Mouse (Mus musculus): ENCODE measurements at regions not wholly inside any gene's neighbourhood (a gene's known extent, or its start where the extent isn't known, plus 50 kb on each side); places are given as distances from the start of the nearest gene placed in this dataset.

DNA sequence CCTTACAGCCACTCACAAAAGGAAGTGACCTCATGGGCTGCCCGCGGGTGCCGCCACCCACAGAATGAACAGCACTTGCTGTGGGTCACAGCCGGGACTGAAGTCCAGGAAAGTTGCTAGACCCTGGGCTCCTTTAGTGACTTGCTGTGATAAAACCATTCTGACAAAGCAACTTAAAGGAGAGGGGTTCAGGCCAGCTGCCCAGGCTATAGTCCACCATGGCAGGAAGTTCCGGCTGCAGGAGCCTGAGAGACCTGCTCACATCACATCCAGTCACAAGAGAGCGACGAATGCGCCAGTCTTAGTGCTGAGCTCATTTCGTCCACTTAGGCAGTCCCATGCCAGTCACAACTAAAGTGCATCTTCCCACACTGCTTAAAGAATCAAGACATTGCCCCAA, 54.3 kb upstream of the Ssx2ip start:
- Histone ChIP-seq H3K36me3 (ENCODE audit: control insufficient read depth, insufficient read depth) (no peaks in the 10 kb centered on the region), H3K4me3 (no peak overlapping the region), H3K27me3 (ENCODE audit: control insufficient read depth, insufficient read depth, insufficient read length) (no peaks in the 10 kb centered on the region), H3ac (ENCODE audit: control insufficient read depth, insufficient read length) (no peak overlapping the region), H3K79me2 (ENCODE audit: control insufficient read depth, insufficient read depth) (no peaks in the 10 kb centered on the region), H3K4me2 (ENCODE audit: low read depth) (no peak overlapping the region)
- TF ChIP-seq MAX (IDR thresholded peaks at IDR 0.05; ENCODE audit: low read depth) (no peak), USF1 (IDR thresholded peaks at IDR 0.05; ENCODE audit: low read depth) (no peak), CEBPB (IDR thresholded peaks at IDR 0.05; ENCODE audit: insufficient read depth, poor library complexity, severe bottlenecking) (no peak), TCF12 (IDR thresholded peaks at IDR 0.05; ENCODE audit: insufficient read depth, poor library complexity, severe bottlenecking) (no peak), MYOG (IDR thresholded peaks at IDR 0.05; ENCODE audit: control insufficient read depth in 1 of 3, insufficient read depth in 1 of 3, insufficient read length in 2 of 3, low read depth in 2 of 3) (no peak), MYOD1 (IDR thresholded peaks at IDR 0.05; ENCODE audit: control insufficient read depth in 1 of 3, insufficient read length in 2 of 3, low read depth in 2 of 3) (no peak), TCF3 (IDR thresholded peaks at IDR 0.05; ENCODE audit: insufficient read length, low read depth) (no peak), POLR2A (IDR thresholded peaks at IDR 0.05; ENCODE audit: insufficient read length, low read depth) (no peak), POLR2AphosphoS2 (IDR thresholded peaks at IDR 0.05; ENCODE audit: insufficient read length, low read depth) (no peak)

DNA sequence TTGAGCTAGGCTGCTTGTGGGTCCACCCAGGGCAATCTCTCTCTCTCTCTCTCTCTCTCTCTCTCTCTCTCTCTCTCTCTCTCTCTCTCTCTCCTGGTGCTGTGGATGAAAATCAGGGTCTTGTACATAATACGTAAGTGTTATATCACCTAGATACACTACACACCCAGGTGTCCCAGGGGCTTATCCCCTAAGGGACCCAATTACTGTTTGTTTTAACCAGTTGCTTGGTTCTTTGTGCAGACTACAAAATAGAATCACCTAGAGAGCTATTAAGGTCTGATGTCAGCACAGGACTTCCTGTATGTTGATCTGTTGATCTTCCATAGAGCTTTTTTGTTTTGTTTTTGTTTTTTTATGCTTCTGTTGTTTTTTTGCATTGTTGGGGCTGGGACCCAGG, 53.0 kb upstream of the Ssx2ip start:
- Histone ChIP-seq H3K4me2 (ENCODE audit: low read depth) (no peak overlapping the region), H3K4me3 (no peak overlapping the region), H3K36me3 (ENCODE audit: control insufficient read depth, insufficient read depth) (no peaks in the 10 kb centered on the region), H3ac (ENCODE audit: control insufficient read depth, insufficient read length) (no peak overlapping the region), H3K27me3 (ENCODE audit: control insufficient read depth, insufficient read depth, insufficient read length) (no peaks in the 10 kb centered on the region), H3K79me2 (ENCODE audit: control insufficient read depth, insufficient read depth) (no peaks in the 10 kb centered on the region)
- no peak for TF ChIP-seq E2F4 (IDR thresholded peaks at IDR 0.05; ENCODE audit: insufficient read depth)
- no peak for TF ChIP-seq SRF (IDR thresholded peaks at IDR 0.05; ENCODE audit: control insufficient read depth, insufficient read length, low read depth)

DNA sequence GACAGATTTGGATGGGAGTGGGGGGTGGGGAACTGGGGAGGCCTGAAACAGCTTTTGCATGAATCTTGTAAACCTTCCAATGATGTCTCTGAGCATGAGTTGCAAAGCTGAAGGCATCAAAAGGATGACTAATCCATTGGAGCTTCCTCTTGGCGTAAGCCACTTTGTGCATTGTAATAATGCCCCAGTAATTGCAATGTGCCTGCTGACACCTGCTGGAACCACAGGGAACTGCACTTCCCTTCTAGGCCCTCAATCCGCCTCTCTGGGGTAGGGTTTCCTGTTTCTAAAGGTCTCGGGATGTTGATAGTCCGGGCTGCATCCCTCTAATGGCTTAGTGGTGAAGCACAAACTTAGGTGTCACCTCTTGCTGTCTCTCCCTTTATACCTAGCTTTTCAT, 52.3 kb upstream of the Ssx2ip start:
- Histone ChIP-seq H3K27me3 (ENCODE audit: control insufficient read depth, insufficient read depth, insufficient read length) (no peaks in the 10 kb centered on the region), H3K36me3 (ENCODE audit: control insufficient read depth, insufficient read depth) (no peaks in the 10 kb centered on the region), H3K4me3 (no peak overlapping the region), H3K4me2 (ENCODE audit: low read depth) (no peak overlapping the region), H3K79me2 (ENCODE audit: control insufficient read depth, insufficient read depth) (no peaks in the 10 kb centered on the region), H3ac (ENCODE audit: control insufficient read depth, insufficient read length) (no peak overlapping the region)
- TF ChIP-seq E2F4 (IDR thresholded peaks at IDR 0.05; ENCODE audit: insufficient read depth) (no peak), CEBPB (IDR thresholded peaks at IDR 0.05; ENCODE audit: insufficient read depth, poor library complexity, severe bottlenecking) (no peak), TCF12 (IDR thresholded peaks at IDR 0.05; ENCODE audit: insufficient read depth, poor library complexity, severe bottlenecking) (no peak), POLR2A (IDR thresholded peaks at IDR 0.05; ENCODE audit: insufficient read length, low read depth) (no peak), MAX (IDR thresholded peaks at IDR 0.05; ENCODE audit: low read depth) (no peak), TCF3 (IDR thresholded peaks at IDR 0.05; ENCODE audit: insufficient read length, low read depth) (no peak)

DNA sequence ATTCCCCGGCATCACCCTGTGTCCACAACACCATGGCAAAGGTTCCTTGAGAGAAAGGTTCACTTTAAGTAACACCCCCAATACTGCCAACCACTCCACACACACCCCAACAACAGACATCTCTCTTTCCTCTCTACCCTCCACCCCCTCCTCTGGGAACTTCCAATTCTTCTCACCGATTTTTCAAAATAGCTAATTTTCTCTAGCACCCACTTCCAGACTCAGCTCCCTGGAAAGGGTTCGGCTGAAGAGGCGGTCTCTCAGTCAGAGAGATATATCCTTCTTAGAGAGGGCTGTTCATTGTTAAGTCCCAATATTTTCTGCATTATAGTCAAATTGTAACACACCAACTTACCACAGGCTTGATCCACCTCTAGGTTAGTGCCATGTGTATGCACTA, 50.5 kb upstream of the Ssx2ip start:
- Histone ChIP-seq H3K27me3 (ENCODE audit: control insufficient read depth, insufficient read depth, insufficient read length) (no peaks in the 10 kb centered on the region), H3K36me3 (ENCODE audit: control insufficient read depth, insufficient read depth) (no peaks in the 10 kb centered on the region), H3ac (ENCODE audit: control insufficient read depth, insufficient read length) (no peak overlapping the region), H3K4me3 (no peak overlapping the region), H3K79me2 (ENCODE audit: control insufficient read depth, insufficient read depth) (no peaks in the 10 kb centered on the region), H3K4me2 (ENCODE audit: low read depth) (no peak overlapping the region)
- TF ChIP-seq MAX (IDR thresholded peaks at IDR 0.05; ENCODE audit: low read depth): no peak
- no peak for TF ChIP-seq USF1 (IDR thresholded peaks at IDR 0.05; ENCODE audit: low read depth)
- TF ChIP-seq SRF (IDR thresholded peaks at IDR 0.05; ENCODE audit: control insufficient read depth, insufficient read length, low read depth): no peak
- TF ChIP-seq MYOD1 (IDR thresholded peaks at IDR 0.05; ENCODE audit: control insufficient read depth in 1 of 3, insufficient read length in 2 of 3, low read depth in 2 of 3): no peak
- no peak for TF ChIP-seq MYOG (IDR thresholded peaks at IDR 0.05; ENCODE audit: control insufficient read depth in 1 of 3, insufficient read depth in 1 of 3, insufficient read length in 2 of 3, low read depth in 2 of 3)
- TF ChIP-seq E2F4 (IDR thresholded peaks at IDR 0.05; ENCODE audit: insufficient read depth): no peak
- TF ChIP-seq REST (IDR thresholded peaks at IDR 0.05; ENCODE audit: insufficient read depth, insufficient read length): no peak
- no peak for TF ChIP-seq POLR2AphosphoS2 (IDR thresholded peaks at IDR 0.05; ENCODE audit: insufficient read length, low read depth)
- TF ChIP-seq POLR2A (IDR thresholded peaks at IDR 0.05; ENCODE audit: insufficient read length, low read depth): no peak
- no peak for TF ChIP-seq CEBPB (IDR thresholded peaks at IDR 0.05; ENCODE audit: insufficient read depth, poor library complexity, severe bottlenecking)
